Mouse (Mus musculus): ENCODE data around the gene Tbc1d17.

Tbc1d17 gene

GRCm38 (mm10) chr7:44823409-44823808, 25.5 kb downstream of the Tbc1d17 start:
- DNase-seq (ENCODE audit: low spot score), result no peak

DNA sequence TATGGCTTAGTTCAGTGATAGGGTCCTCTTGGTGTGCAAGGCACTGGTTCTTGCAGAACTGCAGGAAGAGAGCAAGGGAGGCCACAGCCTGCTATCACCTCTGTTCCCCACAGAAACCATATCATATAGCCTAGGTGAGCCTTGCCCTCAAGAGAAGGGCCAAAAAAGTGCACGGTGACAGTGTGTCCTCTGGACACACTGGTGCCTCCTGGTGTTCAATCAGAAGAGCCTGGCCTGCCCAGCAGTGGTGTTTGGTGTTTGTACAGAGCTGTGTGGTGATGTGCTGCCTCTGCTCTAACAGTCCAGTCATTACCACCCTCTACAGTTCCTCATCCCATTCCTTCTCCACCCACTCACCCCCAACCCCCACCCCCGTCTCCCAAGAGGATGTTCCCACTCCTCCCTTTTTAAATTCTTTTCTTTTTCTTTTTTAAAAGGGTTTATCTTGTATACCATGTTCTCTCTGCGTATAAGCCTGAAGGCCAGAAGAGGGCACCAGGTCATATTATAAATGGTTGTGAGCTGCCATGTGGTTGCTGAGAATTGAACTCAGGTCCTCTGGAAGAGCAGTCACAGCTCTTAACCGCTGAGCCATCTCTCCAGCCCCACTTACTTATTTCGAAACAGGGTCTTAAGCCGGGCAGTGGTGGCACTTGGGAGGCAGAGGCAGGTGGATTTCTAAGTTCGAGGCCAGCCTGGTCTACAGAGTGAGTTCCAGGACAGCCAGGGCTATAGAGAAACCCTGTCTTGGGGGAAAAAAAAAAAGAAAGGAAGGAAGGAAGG, 27.0 kb downstream of the Tbc1d17 start:
- no peak for DNase-seq (ENCODE audit: low spot score)

DNA sequence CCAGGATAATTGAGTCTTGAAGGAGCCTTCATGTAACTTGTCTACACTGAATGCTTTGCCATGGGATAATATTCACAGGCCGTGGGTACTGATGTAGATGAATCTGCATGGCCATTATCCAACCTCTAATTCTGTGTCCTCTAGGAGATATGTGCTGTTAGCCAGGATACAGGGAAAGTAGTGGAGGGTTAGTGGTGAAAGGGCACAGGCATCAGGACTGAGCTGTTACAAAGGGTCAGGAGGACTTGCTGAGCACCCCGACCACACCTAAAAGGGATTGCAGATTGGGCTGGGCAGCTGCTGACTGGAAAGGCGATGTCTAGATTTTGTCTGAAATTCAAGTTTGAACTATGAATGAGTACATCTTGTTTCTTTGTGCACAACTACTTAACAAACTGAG, 28.4 kb downstream of the Tbc1d17 start:
- no peak for DNase-seq (ENCODE audit: low spot score)

GRCm38 (mm10) chr7:44819863-44820262, 29.0 kb downstream of the Tbc1d17 start:
- no peak for DNase-seq (ENCODE audit: low spot score)

- no peak for DNase-seq (ENCODE audit: low spot score)
Measured at GRCm38 (mm10) chr7:44819391-44819790, 29.5 kb downstream of the Tbc1d17 start.

DNA sequence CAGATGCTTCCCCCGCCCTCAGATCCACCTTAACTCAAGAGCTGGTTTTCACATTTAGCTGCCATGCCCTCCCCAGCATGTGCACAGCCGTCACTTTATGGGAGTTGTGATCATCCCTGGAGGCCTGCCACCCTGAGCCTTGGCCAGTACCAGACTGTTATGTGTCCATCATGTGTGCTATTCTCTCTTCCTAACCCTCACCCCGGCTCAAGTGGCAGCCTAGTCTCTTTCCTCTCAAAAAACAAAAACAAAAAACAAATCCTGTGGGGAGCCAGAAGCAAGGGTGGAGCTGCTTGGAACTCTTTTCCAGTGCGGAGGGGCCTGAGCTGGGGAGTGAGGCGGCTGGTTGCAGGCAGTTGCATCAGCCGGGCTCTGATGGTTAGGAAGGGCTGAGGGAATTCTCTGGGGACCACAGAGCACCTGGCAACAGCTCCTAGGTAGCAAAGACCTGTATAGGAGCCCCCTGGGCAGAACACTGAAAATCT, 30.1 kb downstream of the Tbc1d17 start:
- peak; percentile 33 for DNase-seq (ENCODE audit: low spot score)

- DNase-seq (ENCODE audit: low spot score), result no peak
Measured at GRCm38 (mm10) chr7:44818164-44818563, 30.7 kb downstream of the Tbc1d17 start.

GRCm38 (mm10) chr7:44817441-44817840, 31.4 kb downstream of the Tbc1d17 start:
- no peak for DNase-seq (ENCODE audit: low spot score)

DNA sequence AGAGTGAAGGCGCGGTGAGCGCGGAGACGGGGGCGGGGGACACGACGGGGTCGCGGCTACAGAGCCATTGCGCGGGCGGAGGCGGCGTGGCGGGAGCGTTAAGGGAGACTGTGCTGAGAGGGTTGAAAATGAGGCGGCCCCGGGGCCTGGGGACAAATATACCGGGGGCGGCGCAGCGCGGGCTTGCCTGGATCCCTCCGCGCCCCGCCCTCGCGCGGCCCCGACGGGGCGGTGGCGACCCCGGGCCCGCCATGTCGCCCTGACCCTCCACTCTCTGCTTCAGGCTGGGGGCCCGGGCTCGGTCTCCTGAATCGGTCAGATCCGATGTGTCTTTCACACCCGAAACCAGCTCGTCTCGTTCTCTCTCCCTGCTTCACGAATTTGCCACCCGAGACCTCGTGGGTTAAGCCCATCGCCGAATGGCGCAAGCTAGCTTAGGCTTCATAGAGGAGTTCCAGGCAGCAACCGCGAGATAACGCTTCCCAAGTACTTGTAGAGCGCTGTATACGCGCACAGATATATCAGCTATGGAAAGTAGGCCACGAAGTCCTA, 32.3 kb downstream of the Tbc1d17 start, which contains the start of gene Atf5:
TSS of gene Atf5 (minus strand) at position 189 of the 552 bp plus-strand sequence.
- no peak for DNase-seq (ENCODE audit: low spot score)

DNA sequence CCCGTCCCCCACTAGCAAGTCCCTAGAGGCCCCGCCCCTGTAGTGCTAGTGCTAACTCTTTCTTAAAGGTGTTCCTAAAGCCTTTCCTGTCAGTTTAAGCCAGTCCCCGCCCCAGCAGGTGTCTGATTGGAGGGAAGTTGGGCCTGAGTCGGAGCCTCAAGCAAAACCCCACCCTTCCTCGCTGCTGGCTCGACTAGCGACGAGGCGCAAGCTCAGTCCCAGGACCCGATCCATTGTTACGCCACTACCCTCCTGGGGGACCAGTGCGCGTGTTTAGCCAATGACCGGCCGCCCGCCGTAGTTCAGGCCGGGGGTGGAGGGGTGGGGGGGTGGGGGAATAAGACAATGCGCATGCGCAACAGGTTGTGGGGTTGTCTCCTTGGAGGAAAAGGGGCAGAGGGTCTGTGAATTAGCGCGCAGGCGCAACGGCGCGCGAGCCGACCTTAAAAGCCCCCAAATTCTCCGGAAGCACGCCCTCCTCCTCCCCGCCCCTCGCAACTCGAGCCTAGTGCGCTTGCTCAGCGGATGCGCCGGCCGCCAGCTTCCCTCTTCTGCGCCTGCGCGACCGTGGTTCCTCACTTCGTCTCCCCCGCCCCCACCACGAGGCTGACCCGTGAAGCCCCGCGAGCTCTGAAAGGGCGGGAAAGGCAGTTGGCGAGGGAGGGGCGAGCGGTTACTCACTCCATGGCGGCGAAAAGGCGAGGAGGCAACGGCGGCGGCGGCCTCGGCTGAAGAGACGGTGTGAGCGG, 33.0 kb downstream of the Tbc1d17 start, which contains the start of the genes Nup62 and Il4i1:
TSS of gene Nup62 (plus strand) at position 368 of the 749 bp plus-strand sequence.
TSS of gene Il4i1 (plus strand) at position 667 of the 749 bp plus-strand sequence.
- peak; percentile 99 for DNase-seq (ENCODE audit: low spot score)

DNA sequence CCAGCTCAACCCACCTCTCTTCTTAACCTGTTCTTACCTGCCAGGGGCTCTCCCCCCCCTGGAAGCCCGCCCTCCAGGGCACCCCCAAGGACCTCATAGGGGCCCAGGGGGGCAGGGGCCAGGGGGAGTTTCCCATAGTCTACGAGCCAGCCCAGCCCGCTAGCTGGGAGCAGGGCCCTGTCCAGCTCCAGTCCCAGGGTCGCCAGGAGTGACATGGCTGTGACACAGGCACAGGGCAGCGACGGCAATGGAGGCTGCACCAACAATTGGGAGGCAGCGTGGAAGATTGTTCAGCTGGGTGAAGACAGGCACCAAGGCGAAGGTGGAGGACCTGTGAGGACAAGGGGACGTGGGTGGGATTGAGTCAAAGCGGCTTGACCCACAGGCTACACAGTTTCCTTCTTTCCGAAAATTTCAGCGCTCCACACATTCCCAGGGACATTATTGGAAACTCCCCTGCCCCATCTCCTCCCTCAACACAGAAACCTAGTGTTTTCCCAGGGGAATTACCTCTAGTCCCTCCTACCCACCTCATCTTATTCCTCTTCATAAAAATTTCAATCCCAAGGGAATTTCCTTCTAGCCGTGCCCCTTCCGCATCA, 33.8 kb downstream of the Tbc1d17 start:
- no peak for DNase-seq (ENCODE audit: low spot score)

DNA sequence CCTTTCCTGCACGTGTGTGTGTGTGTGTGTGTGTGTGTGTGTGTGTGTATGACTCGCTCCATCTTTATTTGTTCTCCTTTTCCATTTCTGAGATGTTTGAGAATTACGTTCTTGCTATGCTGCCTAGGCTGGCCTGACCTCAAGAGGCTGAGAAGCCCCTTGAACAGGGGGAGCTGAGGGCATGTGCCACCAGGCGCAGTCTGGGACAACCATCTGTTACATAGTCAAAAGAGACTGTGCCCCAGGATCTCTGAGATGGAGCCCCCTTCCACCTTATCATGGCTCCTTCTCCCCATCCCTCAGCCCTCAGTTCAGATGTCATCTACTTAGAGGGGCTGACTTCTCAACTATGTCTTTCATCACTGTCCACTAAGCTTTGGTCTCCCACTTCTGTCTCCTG, 34.5 kb downstream of the Tbc1d17 start:
- DNase-seq (ENCODE audit: low spot score), result no peak

- no peak for DNase-seq (ENCODE audit: low spot score)
Measured at GRCm38 (mm10) chr7:44813985-44814384, 34.9 kb downstream of the Tbc1d17 start.

DNA sequence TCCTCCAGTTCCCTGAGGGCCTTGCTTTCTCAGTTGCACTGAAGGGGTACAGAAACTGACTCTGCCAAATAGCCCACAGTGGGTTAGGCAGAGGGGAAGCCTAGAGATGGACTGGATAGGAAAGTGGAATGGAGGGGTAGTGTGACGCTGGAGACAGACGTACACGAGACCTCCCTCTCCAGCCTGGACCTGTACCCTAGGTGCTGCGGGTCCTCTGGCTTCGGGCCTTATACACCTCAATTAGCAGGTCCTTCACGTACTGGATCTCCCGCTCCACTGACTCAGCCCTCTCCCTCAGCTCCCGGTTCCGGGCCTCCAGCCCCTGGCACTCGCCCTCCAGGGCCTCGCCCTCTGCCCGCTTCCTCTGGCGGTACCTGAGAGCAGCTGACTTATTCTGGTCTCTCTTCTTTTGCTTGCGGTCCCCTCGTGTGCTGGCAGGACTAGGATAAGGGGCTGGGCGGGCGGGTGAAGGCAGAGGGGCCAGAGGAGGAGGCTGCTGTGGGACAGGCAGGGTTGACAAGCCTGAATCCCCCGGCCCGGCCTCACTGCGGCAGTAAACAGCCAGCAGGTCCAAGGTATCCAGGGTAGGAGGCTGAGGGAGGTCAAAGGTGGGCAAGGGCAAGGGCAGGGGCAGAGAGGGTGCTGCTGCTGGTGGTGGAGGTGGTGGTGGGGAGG, 36.1 kb downstream of the Tbc1d17 start:
- DNase-seq (ENCODE audit: low spot score), result no peak

- no peak for DNase-seq (ENCODE audit: low spot score)
Measured at GRCm38 (mm10) chr7:44810819-44811557, 37.9 kb downstream of the Tbc1d17 start.

DNA sequence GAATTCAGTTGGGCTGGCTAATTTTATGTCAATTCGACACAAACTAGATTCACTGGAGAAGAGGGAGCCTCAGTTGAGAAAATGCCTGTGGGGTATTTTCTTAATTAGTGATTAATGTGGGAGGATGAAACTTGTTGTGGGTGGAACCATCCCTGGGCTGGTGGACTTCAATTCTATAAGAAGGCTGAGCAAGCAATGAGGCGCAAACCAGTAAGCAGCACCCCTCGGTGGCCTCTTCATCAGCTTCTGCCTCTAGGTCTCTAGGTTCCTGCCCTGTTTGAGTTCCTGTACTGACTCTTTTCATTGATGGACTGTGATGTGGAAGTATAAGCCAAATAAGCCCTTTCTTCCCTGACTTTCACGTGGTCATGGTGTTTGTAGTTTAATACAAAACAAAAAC, 38.5 kb downstream of the Tbc1d17 start:
- no peak for DNase-seq (ENCODE audit: low spot score)

GRCm38 (mm10) chr7:44809466-44809865, 39.4 kb downstream of the Tbc1d17 start:
- no peak for DNase-seq (ENCODE audit: low spot score)

- no peak for DNase-seq (ENCODE audit: low spot score)
Measured at GRCm38 (mm10) chr7:44808927-44809326, 40.0 kb downstream of the Tbc1d17 start.

- DNase-seq (ENCODE audit: low spot score), result no peak
Measured at GRCm38 (mm10) chr7:44792781-44793180, 56.1 kb downstream of the Tbc1d17 start.

DNA sequence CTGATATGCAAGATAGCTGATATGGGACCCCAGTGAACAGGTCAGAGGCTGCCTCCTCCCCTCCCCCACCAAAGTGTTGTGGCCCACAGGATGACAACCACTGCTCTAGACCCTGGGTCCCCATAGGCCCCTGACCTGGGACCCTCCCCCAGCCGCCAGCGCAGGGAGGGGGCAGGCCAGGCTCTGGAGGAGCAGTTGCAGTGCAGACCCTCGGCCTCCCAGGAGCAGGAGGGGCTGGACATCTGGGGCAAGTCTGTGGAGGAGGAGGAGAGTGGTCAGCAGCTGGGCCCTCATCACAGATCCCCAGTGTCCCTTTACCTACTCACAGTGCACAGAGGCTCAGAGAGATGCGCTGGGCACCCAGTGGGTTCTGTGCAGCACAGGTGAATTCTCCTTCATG, 58.8 kb downstream of the Tbc1d17 start:
- DNase-seq (ENCODE audit: low spot score), result no peak

GRCm38 (mm10) chr7:44789531-44789930, 59.3 kb downstream of the Tbc1d17 start:
- DNase-seq (ENCODE audit: low spot score), result no peak

Measured in testis, postnatal 14 days (tissue).